Mouse (Mus musculus) embryonic facial prominence, embryonic 10.5 days (tissue): ENCODE data around the gene Cetn4. TPM values are rescaled to one million over a fixed set of nuclear protein-coding genes. Genes with fewer than 3 reads are reported as not detected.

ENCODE experiments used
- DNase-seq: peaks from one replicate; pipeline ENCODE4 v3.0.0-alpha.2; 2017; ENCODE audit warnings: low spot score
- H3K27ac ChIP-seq: fragments of 300-500 bp; sonication (generic); replicated peaks from 2 replicates; pipeline ENCODE4 v1.5.1; 2016; ENCODE audit warnings: mild to moderate bottlenecking
- H3K27me3 ChIP-seq: fragments of 300-500 bp; sonication (generic); replicated peaks from 2 replicates; pipeline ENCODE4 v1.6.1; 2016; ENCODE audit warnings: low read depth, mild to moderate bottlenecking; ENCODE audit not compliant: poor library complexity, severe bottlenecking
- H3K36me3 ChIP-seq: fragments of 300-500 bp; sonication (generic); replicated peaks from 2 replicates; pipeline ENCODE4 v1.6.1; 2016; ENCODE audit warnings: mild to moderate bottlenecking, moderate library complexity
- H3K4me1 ChIP-seq: fragments of 300-500 bp; sonication (generic); 2 replicates; pipeline ENCODE4 v1.6.1; 2016
- H3K4me3 ChIP-seq: fragments of 300-500 bp; sonication (generic); 2 replicates; pipeline ENCODE4 v1.5.1; 2016; ENCODE audit warnings: mild to moderate bottlenecking, moderate library complexity
- H3K9me3 ChIP-seq: fragments of 300-500 bp; sonication (generic); 2 replicates; pipeline ENCODE4 v1.6.1; 2016; ENCODE audit warnings: mild to moderate bottlenecking
- WGBS: fragments of 180-500 bp; shearing (Covaris S2); methylation state at CpG from one replicate; pipeline ENCODE4 v1.1.7; 2016; 5-methylcytosine and 5-hydroxymethylcytosine counted together
- polyA plus RNA-seq: library from polyadenylated mRNA; unstranded; fragments of >200 nt; fragmentation: Nextera tagmentation; extraction: Ambion mirVana; gene quantifications from 2 replicates; pipeline ENCODE4 v1.2.1, GENCODE M21; 2016

Gene Cetn4
- polyA plus RNA-seq, 1 experiment from 2014 or later = 2.4 TPM

GRCm38 (mm10) chr3:37291929-37292328 is 20.6 kb downstream of the Cetn4 start:
- H3K4me3 ChIP-seq = no peak overlapping the region
- no peaks in the 10 kb centered on the region for H3K36me3 ChIP-seq
- peaks cover 3% of the 10 kb centered on the region; the same call in 1 of the 2 replicates for H3K4me1 ChIP-seq
- H3K27me3 ChIP-seq = no peaks in the 10 kb centered on the region
- H3K27ac ChIP-seq = no peak overlapping the region
- WGBS = 95% methylated on average over 2 of the region's 2 CpGs
- DNase-seq = no peak
- no peaks in the 10 kb centered on the region for H3K9me3 ChIP-seq

GRCm38 (mm10) chr3:37290881-37291541 is 21.5 kb downstream of the Cetn4 start:
- H3K27me3 ChIP-seq = no peaks in the 10 kb centered on the region
- WGBS = 68% methylated on average over 7 of the region's 7 CpGs
- no peak overlapping the region for H3K27ac ChIP-seq
- DNase-seq = no peak
- H3K9me3 ChIP-seq = no peaks in the 10 kb centered on the region
- no peak overlapping the region for H3K4me3 ChIP-seq
- H3K36me3 ChIP-seq = no peaks in the 10 kb centered on the region
- H3K4me1 ChIP-seq = peaks cover 3% of the 10 kb centered on the region; the same call in 1 of the 2 replicates

- no peak overlapping the region for H3K4me3 ChIP-seq
- H3K36me3 ChIP-seq = no peaks in the 10 kb centered on the region
- DNase-seq = no peak
- no peak overlapping the region for H3K27ac ChIP-seq
- peaks cover 3% of the 10 kb centered on the region; the same call in 1 of the 2 replicates for H3K4me1 ChIP-seq
- no peaks in the 10 kb centered on the region for H3K27me3 ChIP-seq
- 90% methylated on average over 2 of the region's 2 CpGs for WGBS
- no peaks in the 10 kb centered on the region for H3K9me3 ChIP-seq
Measured at GRCm38 (mm10) chr3:37289237-37289636, 23.3 kb downstream of the Cetn4 start.

DNA sequence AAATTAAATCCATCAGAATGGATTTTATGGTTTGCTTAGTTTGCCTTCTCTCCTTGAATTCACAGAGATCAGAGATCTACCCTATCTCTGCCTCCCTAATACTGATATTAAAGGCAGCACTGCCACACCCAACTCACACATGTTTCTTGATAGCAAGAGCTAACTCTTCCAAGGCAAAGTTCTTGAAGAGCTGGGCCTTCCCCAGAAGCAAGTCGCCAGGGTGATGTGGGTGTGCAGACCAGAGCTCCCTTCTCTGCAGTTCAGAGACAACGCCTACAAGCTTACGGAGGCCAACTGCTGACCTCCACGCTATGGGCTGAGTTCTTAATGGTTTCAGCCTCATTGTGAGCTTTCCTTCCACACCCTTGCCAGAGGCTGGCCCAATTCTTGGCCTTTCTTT is 29.3 kb downstream of the Cetn4 start:
- 90% methylated on average over 4 of the region's 4 CpGs for WGBS
- no peak for DNase-seq
- Histone ChIP-seq H3K4me3 (no peak overlapping the region), H3K27ac (no peak overlapping the region), H3K36me3 (no peaks in the 10 kb centered on the region), H3K27me3 (no peaks in the 10 kb centered on the region), H3K4me1 (no peaks in the 10 kb centered on the region), H3K9me3 (no peaks in the 10 kb centered on the region)

DNA sequence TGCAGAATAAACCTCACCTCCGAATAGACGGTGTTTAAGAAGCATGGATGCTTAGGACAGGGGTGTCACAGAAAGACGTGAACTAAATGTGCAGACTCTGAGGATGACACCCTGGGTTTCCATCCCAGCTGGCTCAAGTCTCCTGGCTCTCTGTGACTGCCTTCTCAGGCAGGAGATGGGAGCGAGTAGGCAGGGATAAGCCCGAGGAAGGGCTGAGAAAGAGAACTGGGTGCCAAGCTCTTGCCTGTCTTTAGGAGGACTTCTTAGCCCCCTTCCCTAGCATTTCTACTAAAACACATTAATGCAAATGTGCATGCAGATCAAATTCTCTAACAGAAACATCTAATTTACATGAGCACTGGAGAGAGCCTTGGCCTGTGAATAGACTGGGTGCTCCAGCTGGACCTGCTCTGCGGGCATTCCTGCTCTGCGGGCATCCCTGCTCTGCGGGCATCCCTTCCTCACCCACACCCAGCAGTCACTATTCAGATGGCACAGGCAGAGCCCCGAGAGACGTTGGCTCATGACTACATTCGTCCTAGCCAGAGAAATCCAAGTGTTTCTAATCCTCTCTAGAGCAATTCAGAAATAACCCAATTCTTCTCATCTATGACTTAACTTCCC is 30.1 kb downstream of the Cetn4 start:
- H3K4me3 ChIP-seq = no peak overlapping the region
- H3K36me3 ChIP-seq = no peaks in the 10 kb centered on the region
- no peak for DNase-seq
- H3K27me3 ChIP-seq = no peaks in the 10 kb centered on the region
- H3K9me3 ChIP-seq = no peaks in the 10 kb centered on the region
- no peaks in the 10 kb centered on the region for H3K4me1 ChIP-seq
- WGBS = 79% methylated on average over 11 of the region's 11 CpGs
- H3K27ac ChIP-seq = no peak overlapping the region

GRCm38 (mm10) chr3:37280871-37281270 is 31.6 kb downstream of the Cetn4 start:
- Histone ChIP-seq H3K27me3 (no peaks in the 10 kb centered on the region), H3K27ac (no peak overlapping the region), H3K9me3 (no peaks in the 10 kb centered on the region), H3K4me3 (no peak overlapping the region), H3K4me1 (no peaks in the 10 kb centered on the region), H3K36me3 (no peaks in the 10 kb centered on the region)
- WGBS = 81% methylated on average over 8 of the region's 8 CpGs
- DNase-seq = no peak

GRCm38 (mm10) chr3:37280221-37280620 is 32.3 kb downstream of the Cetn4 start:
- 91% methylated on average over 1 of the region's 1 CpGs for WGBS
- no peak for DNase-seq
- no peaks in the 10 kb centered on the region for H3K27me3 ChIP-seq

GRCm38 (mm10) chr3:37274661-37275060 is 37.8 kb downstream of the Cetn4 start:
- no peaks in the 10 kb centered on the region for H3K9me3 ChIP-seq

More at GRCm38 (mm10) chr3:37280221-37280620, 32.3 kb downstream of the Cetn4 start:
- Histone ChIP-seq H3K27ac (no peak overlapping the region), H3K4me3 (no peak overlapping the region), H3K36me3 (no peaks in the 10 kb centered on the region), H3K4me1 (no peaks in the 10 kb centered on the region), H3K9me3 (no peaks in the 10 kb centered on the region)

GRCm38 (mm10) chr3:37273092-37273491 is 39.4 kb downstream of the Cetn4 start:
- H3K4me1 ChIP-seq = no peaks in the 10 kb centered on the region
- no peaks in the 10 kb centered on the region for H3K27me3 ChIP-seq
- no peak for DNase-seq
- no peak overlapping the region for H3K27ac ChIP-seq
- H3K9me3 ChIP-seq = no peaks in the 10 kb centered on the region
- H3K36me3 ChIP-seq = no peaks in the 10 kb centered on the region
- no peak overlapping the region for H3K4me3 ChIP-seq
- 88% methylated on average over 7 of the region's 7 CpGs for WGBS

More at GRCm38 (mm10) chr3:37274661-37275060, 37.8 kb downstream of the Cetn4 start:
- 83% methylated on average over 6 of the region's 6 CpGs for WGBS
- H3K4me3 ChIP-seq = no peak overlapping the region
- H3K27ac ChIP-seq = no peak overlapping the region
- no peaks in the 10 kb centered on the region for H3K36me3 ChIP-seq
- H3K27me3 ChIP-seq = no peaks in the 10 kb centered on the region
- H3K4me1 ChIP-seq = no peaks in the 10 kb centered on the region
- DNase-seq = no peak

DNA sequence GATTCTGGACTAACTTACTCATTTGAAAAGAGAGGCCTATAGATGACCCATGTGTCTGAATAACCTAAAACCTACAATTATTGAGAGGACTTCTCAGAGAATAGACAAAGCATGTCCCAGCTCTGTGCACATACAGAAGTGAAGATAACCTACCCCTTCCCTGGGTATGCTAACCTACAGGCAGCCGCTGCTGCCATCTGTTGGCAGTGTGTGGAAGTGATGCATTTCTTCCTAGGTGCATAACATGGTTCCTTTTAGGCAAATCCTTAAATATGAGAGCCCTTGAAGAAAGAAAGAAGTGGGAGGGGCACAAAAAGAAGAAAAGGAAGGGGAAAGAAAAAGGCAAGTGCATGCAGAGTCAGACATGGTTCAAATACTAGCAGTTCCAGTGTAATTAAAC is 41.3 kb downstream of the Cetn4 start:
- no peaks in the 10 kb centered on the region for H3K9me3 ChIP-seq
- H3K4me1 ChIP-seq = no peaks in the 10 kb centered on the region
- 9% methylated on average over 1 of the region's 1 CpGs for WGBS
- H3K27me3 ChIP-seq = no peaks in the 10 kb centered on the region
- H3K27ac ChIP-seq = no peak overlapping the region
- no peak overlapping the region for H3K4me3 ChIP-seq
- peak; percentile 51 for DNase-seq
- H3K36me3 ChIP-seq = no peaks in the 10 kb centered on the region

DNA sequence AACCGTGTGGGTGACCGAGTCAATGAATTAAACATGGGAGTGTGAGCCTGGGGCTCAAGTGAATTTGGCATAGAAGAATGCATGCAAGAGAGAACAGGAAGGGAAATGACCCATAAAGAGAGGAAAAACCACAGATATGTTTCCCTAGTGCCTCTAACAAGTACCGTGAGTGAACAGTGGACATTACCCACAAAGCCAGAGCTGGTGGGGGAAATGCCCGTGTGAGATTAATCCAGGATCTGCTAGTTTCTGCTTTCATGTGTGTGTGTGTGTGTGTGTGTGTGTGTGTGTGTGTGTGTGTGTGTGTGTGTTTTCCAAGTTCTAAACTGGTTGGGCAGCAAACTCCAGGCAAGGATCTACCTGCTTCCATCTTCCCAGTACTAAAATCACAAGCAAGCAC is 42.6 kb downstream of the Cetn4 start:
- H3K4me3 ChIP-seq = no peak overlapping the region
- WGBS = 96% methylated on average over 4 of the region's 4 CpGs
- DNase-seq = no peak
- no peaks in the 10 kb centered on the region for H3K36me3 ChIP-seq
- no peaks in the 10 kb centered on the region for H3K9me3 ChIP-seq
- H3K27me3 ChIP-seq = no peaks in the 10 kb centered on the region
- no peak overlapping the region for H3K27ac ChIP-seq
- H3K4me1 ChIP-seq = no peaks in the 10 kb centered on the region

DNA sequence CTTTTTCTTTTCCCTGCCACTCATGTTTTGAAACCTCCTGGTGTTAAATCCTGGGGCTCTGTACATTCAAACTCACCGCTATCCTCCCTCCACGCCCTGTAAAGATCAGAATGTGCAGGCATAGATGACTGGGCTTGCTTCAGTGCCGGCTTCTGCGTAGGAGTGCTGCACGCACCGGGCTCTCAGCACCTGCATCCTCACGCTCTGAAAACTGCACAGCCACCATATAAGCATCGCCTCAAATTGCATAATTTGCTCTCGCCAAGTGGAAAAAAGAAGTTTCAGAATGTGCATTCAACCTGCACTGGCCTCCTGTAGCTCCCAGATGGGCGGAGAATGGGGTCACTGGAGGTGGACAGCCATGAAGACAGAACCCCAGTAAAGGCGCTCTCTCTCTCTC is 44.2 kb downstream of the Cetn4 start:
- Histone ChIP-seq H3K4me3 (no peak overlapping the region), H3K9me3 (no peaks in the 10 kb centered on the region), H3K27me3 (no peaks in the 10 kb centered on the region), H3K27ac (no peak overlapping the region), H3K36me3 (no peaks in the 10 kb centered on the region), H3K4me1 (no peaks in the 10 kb centered on the region)
- no peak for DNase-seq
- WGBS = 91% methylated on average over 11 of the region's 11 CpGs

DNA sequence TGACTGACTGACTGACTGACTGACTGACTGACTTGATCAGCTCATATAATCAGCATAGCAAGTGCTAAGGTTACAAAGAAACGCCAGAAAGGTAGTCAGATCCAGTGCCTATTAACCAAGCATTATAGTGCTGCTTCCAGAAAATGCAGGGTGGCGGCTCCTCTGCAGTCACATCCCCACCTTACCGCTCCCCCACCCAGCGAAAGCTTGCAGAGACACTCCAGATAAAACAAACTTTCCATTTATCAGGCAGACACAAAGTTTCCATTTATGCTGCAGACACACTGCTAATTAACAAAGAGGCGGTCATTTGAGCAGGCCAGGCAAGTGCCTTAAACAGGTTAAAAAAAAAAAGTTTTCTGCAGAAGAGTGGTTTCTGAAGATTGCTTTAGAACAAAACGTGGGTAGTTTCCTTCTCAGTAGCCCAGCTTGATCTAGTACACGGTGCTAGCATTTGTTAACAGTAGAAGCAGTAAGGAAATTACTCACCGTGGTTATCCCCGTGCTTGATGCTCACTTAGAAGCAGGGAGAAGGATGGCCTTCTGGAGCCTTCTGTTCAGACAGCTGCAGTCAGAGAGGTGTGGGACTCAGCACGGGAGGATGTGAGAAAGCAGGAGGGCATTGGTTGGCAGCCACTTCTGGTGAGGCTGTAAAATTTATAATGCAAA is 53.0 kb downstream of the Cetn4 start:
- Histone ChIP-seq H3K27ac (no peak overlapping the region), H3K4me1 (no peaks in the 10 kb centered on the region), H3K9me3 (no peaks in the 10 kb centered on the region), H3K4me3 (no peak overlapping the region), H3K27me3 (no peaks in the 10 kb centered on the region), H3K36me3 (no peaks in the 10 kb centered on the region)
- DNase-seq = no peak
- 78% methylated on average over 10 of the region's 10 CpGs for WGBS
